Mouse (Mus musculus) intestine, embryonic 14.5 days (tissue): ENCODE data around the gene Fgfr2. TPM values are rescaled to one million over a fixed set of nuclear protein-coding genes. Genes with fewer than 3 reads are reported as not detected.
A peak's percentile ranks its signal among the peaks of the same experiment; 100 is the strongest.
"Not testable (repeated sequence)": the region's sequence is repeated elsewhere in the genome, so short reads cannot be mapped to it uniquely, and the experiment has no call there.

Experiments
- ATAC-seq: fragments of 200-750 bp; cut with Nextera tagmentation; replicated peaks from 2 replicates; pipeline ENCODE4 v1.8.0; 2017; ENCODE audit warnings: low read depth, moderate number of reproducible peaks, moderate TSS enrichment, moderate library complexity; ENCODE audit not compliant: low FRiP score, low TSS enrichment
- DNase-seq: peaks from one replicate; pipeline ENCODE4 v3.0.0-alpha.2; 2018; ENCODE audit warnings: low spot score
- H3K27ac ChIP-seq: fragments of 300-500 bp; sonication (generic); 2 replicates; pipeline ENCODE4 v1.5.1; 2014; ENCODE audit warnings: low read depth, mild to moderate bottlenecking, control low read depth
- H3K27me3 ChIP-seq: fragments of 300-500 bp; sonication (generic); replicated peaks from 2 replicates; pipeline ENCODE4 v1.6.1; 2014; ENCODE audit warnings: low read length, control low read depth; ENCODE audit not compliant: control insufficient read depth, insufficient read depth
- H3K36me3 ChIP-seq: fragments of 300-500 bp; sonication (generic); 2 replicates; pipeline ENCODE4 v1.6.1; 2014; ENCODE audit warnings: low read length, control low read depth; ENCODE audit not compliant: control insufficient read depth, insufficient read depth
- H3K4me1 ChIP-seq: fragments of 300-500 bp; sonication (generic); replicated peaks from 2 replicates; pipeline ENCODE4 v1.6.1; 2014; ENCODE audit warnings: low read length, control low read depth, mixed read lengths; ENCODE audit not compliant: control insufficient read depth, insufficient read depth
- H3K4me2 ChIP-seq: fragments of 300-500 bp; sonication (generic); 2 replicates; pipeline ENCODE4 v1.6.1; 2014; ENCODE audit warnings: low read length
- H3K4me3 ChIP-seq: fragments of 300-500 bp; sonication (generic); 2 replicates; pipeline ENCODE4 v1.5.1; 2014; ENCODE audit warnings: low read depth, low read length, control low read depth, mixed read lengths
- H3K9ac ChIP-seq: fragments of 300-500 bp; sonication (generic); 2 replicates; pipeline ENCODE4 v1.6.1; 2014; ENCODE audit warnings: mild to moderate bottlenecking, low read length
- H3K9me3 ChIP-seq: fragments of 300-500 bp; sonication (generic); 2 replicates; pipeline ENCODE4 v1.6.1; 2016; ENCODE audit warnings: low read length, control low read depth; ENCODE audit not compliant: control insufficient read depth
- WGBS: fragments of 180-500 bp; shearing (Covaris S2); extraction: QIAGEN DNeasy Blood & Tissue Kit; methylation state at CpG from one replicate; pipeline ENCODE4 v1.1.7; 2014; 5-methylcytosine and 5-hydroxymethylcytosine counted together
- polyA plus RNA-seq: library from polyadenylated mRNA; unstranded; fragments of >200 nt; fragmentation: Nextera tagmentation; extraction: Ambion mirVana; gene quantifications from 2 replicates; pipeline ENCODE4 v1.2.1, GENCODE M21; 2014

Gene Fgfr2
- polyA plus RNA-seq, 1 experiment from 2014 or later, result 105 TPM

DNA sequence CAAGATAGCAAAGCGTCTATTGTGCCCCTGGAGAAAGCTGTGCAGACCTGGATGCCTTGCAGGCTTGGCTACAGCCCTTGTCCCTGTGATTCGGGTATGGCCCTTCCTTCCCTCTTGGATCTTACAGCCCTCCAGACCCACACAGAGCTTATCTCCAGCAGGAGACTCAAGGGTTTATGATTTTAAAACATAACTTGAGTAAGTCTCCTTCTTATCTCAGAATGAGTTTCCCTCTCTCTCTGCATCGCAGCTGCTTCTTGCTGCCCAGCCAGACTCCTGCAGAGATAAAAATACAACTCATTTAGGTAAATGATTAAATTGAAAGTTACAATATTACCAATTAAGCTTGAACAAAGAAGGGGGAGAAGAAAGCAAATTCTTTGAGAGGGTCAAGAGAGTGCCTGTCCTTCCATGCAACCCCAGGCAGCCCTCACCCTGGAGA is 2988.2 kb downstream of the Fgfr2 start:
- Histone ChIP-seq H3K36me3 (no peaks in the 10 kb centered on the region), H3K9me3 (no peaks in the 10 kb centered on the region), H3K9ac (no peak overlapping the region), H3K27ac (peak overlapping the region; percentile 33; the same call in 1 of the 2 replicates), H3K4me3 (no peak overlapping the region), H3K4me2 (no peak overlapping the region; the same call in 1 of the 2 replicates), H3K4me1 (peaks cover 3% of the 10 kb centered on the region; the same call in 1 of the 2 replicates), H3K27me3 (no peaks in the 10 kb centered on the region)
- DNase-seq (no peak), ATAC-seq (peak; percentile 90)
- 33% methylated on average over 3 of the region's 3 CpGs for WGBS

DNA sequence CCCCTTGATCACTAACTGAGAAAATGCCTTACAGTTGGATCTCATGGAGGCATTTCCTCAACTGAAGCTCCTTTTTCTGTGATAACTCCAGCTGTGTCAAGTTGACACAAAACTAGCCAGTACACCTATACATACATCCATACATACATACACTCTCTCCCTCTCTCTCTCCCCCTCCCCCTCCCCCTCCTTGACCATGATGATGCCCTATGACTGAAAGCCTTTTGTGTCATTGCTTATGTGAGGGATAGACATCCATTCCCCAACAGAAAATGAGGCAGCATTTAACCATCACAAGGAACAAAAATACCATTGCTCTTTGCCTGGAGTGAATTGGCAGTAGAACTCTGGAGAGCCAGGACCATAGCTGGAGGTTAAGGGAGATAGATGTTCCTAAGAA is 2988.7 kb downstream of the Fgfr2 start:
- peak; percentile 61; the same call in 1 of the 2 replicates for ATAC-seq
- H3K36me3 ChIP-seq, H3K4me3 ChIP-seq, H3K27me3 ChIP-seq, H3K4me1 ChIP-seq, H3K9ac ChIP-seq, DNase-seq, H3K9me3 ChIP-seq, H3K27ac ChIP-seq, H3K4me2 ChIP-seq: not testable (repeated sequence)

DNA sequence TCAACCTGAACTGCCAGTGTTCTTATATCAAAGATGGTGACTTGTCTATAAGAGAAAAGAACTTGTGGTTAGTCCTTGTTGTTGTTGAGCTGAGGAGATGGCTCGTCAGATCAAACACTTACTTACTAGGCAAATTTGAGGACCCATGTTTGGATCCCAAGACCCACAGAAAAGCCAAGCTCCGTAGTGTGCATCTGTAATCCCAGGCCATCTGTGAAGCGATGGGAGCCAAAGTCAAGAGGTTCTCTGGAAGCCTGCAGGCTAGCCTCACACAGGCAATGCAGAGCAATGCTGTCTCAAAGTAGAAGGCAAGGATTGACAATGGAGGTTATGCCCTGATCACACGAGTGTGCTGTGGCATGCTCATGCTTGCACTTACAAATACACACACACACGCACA is 2992.9 kb downstream of the Fgfr2 start:
- H3K27ac ChIP-seq, result no peak overlapping the region
- H3K4me3 ChIP-seq, result no peak overlapping the region
- H3K27me3 ChIP-seq, result no peaks in the 10 kb centered on the region
- peaks cover 13% of the 10 kb centered on the region for H3K4me1 ChIP-seq
- no peak overlapping the region for H3K4me2 ChIP-seq
- 0 out of 2 replicates have a peak, but pooled peaks cover 3% of the 10 kb centered on the region for H3K9me3 ChIP-seq
- no peaks in the 10 kb centered on the region for H3K36me3 ChIP-seq
- ATAC-seq (no peak), DNase-seq (no peak)
- H3K9ac ChIP-seq, result no peak overlapping the region
- 88% methylated on average over 5 of the region's 5 CpGs for WGBS

DNA sequence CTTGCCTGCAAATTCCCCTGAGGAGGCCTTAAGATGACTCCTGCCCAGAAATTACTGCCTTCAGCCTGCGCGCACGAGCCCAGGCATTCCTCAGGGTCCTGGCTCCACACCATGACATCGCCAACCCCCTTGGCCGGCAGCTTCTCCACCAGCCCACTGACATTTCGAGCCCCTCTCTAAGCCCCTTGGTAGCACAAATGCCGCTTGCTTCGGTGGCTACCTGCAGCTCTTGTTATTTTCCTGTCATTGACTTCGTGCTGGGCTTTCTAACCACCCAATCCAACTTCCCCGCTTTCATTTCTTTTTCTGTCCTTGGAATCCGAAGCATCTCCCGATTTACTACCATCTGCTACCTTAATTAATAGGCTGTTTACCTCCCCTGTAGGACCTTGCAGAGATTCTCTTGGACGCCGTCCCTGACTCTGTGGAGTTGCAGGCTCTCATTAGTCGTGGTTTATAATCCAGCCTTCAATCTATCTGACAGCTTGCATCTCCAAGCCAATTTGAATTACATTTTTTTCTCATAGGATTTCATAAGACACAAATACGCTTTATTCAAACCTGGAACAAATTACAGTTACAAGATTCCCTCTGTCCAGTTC is 2993.7 kb downstream of the Fgfr2 start:
- 17% methylated on average over 16 of the region's 16 CpGs for WGBS
- H3K36me3 ChIP-seq, result no peaks in the 10 kb centered on the region
- H3K27me3 ChIP-seq, result no peaks in the 10 kb centered on the region
- 0 out of 2 replicates have a peak, but pooled peaks cover 3% of the 10 kb centered on the region for H3K9me3 ChIP-seq
- DNase-seq (no peak), ATAC-seq (no peak)
- H3K4me3 ChIP-seq, result no peak overlapping the region
- no peak overlapping the region for H3K9ac ChIP-seq
- peaks cover 13% of the 10 kb centered on the region for H3K4me1 ChIP-seq
- peak overlapping the region; percentile 23 for H3K4me2 ChIP-seq
- H3K27ac ChIP-seq, result peak overlapping the region; percentile 44; the same call in 1 of the 2 replicates

DNA sequence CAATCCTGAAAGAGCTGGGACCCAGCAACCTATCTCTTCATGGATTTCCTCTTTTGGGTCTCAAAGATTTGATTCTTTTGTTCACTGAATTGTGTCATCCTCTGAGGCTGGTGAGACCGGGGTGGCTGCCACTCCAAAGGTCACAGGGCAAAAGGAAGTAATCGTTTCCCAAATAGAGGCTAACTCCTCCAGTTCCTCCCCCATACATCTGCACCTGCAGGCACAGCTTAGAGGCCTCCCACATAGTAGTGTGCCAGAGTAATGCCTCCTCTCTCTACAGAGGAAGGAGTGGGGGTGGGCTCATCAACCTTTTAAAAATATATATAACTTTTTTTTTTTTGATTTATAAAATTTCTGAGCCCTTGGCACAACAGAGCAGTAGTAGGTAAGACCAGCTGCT is 3001.6 kb downstream of the Fgfr2 start:
- Histone ChIP-seq H3K36me3 (no peaks in the 10 kb centered on the region), H3K4me2 (no peak overlapping the region), H3K4me1 (peaks cover 6% of the 10 kb centered on the region), H3K4me3 (no peak overlapping the region), H3K27ac (no peak overlapping the region), H3K9ac (no peak overlapping the region), H3K27me3 (no peaks in the 10 kb centered on the region), H3K9me3 (no peaks in the 10 kb centered on the region)
- WGBS, result 16% methylated on average over 2 of the region's 2 CpGs
- ATAC-seq (no peak), DNase-seq (no peak)

- Histone ChIP-seq H3K27me3 (no peaks in the 10 kb centered on the region), H3K36me3 (no peaks in the 10 kb centered on the region), H3K9ac (no peak overlapping the region), H3K4me3 (no peak overlapping the region), H3K4me1 (peaks cover 6% of the 10 kb centered on the region), H3K27ac (no peak overlapping the region), H3K9me3 (no peaks in the 10 kb centered on the region), H3K4me2 (no peak overlapping the region)
- DNase-seq (no peak), ATAC-seq (no peak)
- WGBS, result 23% methylated on average over 6 of the region's 6 CpGs
Observed at GRCm38 (mm10) chr7:130119466-130119865, 3003.7 kb downstream of the Fgfr2 start.

- 36% methylated on average over 4 of the region's 4 CpGs for WGBS
- H3K4me3 ChIP-seq, result no peak overlapping the region
- no peak overlapping the region for H3K4me2 ChIP-seq
- no peak for DNase-seq
- H3K27me3 ChIP-seq, result no peaks in the 10 kb centered on the region
- peaks cover 6% of the 10 kb centered on the region for H3K4me1 ChIP-seq
- no peak overlapping the region for H3K9ac ChIP-seq
- no peak for ATAC-seq
- no peak overlapping the region for H3K27ac ChIP-seq
- H3K9me3 ChIP-seq, result no peaks in the 10 kb centered on the region
- H3K36me3 ChIP-seq, result no peaks in the 10 kb centered on the region
Observed at GRCm38 (mm10) chr7:130118726-130119125, 3004.4 kb downstream of the Fgfr2 start.

DNA sequence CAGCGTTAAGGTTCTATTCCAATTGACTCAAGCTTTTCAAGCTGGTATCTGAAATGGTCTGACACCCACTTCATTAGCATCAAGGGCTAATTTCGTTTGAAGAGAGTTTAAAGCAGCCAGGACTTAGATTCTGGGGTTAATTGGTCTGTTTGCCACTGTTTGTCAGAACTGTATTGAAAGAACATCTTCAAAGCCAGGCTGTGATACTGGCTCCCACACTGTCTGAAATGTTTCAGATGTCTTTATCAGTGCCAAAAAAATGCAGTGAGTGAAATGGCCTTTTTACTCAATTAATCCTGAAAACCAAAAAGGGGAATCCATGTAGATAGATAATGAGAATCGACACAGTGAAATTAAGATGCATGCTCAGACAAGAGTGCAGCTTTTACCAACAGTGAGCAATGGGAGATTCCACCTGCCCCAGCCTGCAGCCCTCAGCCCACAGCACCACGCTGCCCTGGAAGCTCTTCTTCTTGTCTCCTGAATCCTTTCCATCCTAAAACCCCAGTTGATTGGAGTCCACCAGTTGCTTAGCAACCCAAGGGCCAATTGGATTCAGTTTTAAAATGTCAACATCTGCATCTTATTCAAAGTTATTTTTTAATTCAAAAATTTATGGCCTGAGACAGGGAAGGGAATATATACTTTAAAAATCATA is 3005.6 kb downstream of the Fgfr2 start:
- no peak for DNase-seq
- Histone ChIP-seq H3K27ac (no peak overlapping the region), H3K9me3 (no peaks in the 10 kb centered on the region), H3K9ac (no peak overlapping the region), H3K4me1 (peaks cover 6% of the 10 kb centered on the region), H3K36me3 (no peaks in the 10 kb centered on the region), H3K4me2 (no peak overlapping the region), H3K27me3 (no peaks in the 10 kb centered on the region), H3K4me3 (no peak overlapping the region)
- WGBS, result 48% methylated on average over 4 of the region's 4 CpGs
- no peak for ATAC-seq

GRCm38 (mm10) chr7:130114436-130114835 is 3008.7 kb downstream of the Fgfr2 start:
- ATAC-seq (no peak), DNase-seq (no peak)
- no peak overlapping the region for H3K4me2 ChIP-seq
- H3K27me3 ChIP-seq, result no peaks in the 10 kb centered on the region
- H3K9ac ChIP-seq, result no peak overlapping the region
- H3K27ac ChIP-seq, result no peak overlapping the region
- H3K4me1 ChIP-seq, result peaks cover 10% of the 10 kb centered on the region
- H3K36me3 ChIP-seq, result no peaks in the 10 kb centered on the region
- no peaks in the 10 kb centered on the region for H3K9me3 ChIP-seq
- H3K4me3 ChIP-seq, result no peak overlapping the region
- 65% methylated on average over 4 of the region's 4 CpGs for WGBS
